Mouse (Mus musculus) spleen, postnatal 14 days (tissue): ENCODE results near the gene Sgca.

Experiments used
- DNase-seq, 2 experiments: peaks; one replicate each; pipeline ENCODE4 v3.0.0; 2021 to 2022; ENCODE audit warnings: low spot score in 2 of 2

The Sgca gene

DNA sequence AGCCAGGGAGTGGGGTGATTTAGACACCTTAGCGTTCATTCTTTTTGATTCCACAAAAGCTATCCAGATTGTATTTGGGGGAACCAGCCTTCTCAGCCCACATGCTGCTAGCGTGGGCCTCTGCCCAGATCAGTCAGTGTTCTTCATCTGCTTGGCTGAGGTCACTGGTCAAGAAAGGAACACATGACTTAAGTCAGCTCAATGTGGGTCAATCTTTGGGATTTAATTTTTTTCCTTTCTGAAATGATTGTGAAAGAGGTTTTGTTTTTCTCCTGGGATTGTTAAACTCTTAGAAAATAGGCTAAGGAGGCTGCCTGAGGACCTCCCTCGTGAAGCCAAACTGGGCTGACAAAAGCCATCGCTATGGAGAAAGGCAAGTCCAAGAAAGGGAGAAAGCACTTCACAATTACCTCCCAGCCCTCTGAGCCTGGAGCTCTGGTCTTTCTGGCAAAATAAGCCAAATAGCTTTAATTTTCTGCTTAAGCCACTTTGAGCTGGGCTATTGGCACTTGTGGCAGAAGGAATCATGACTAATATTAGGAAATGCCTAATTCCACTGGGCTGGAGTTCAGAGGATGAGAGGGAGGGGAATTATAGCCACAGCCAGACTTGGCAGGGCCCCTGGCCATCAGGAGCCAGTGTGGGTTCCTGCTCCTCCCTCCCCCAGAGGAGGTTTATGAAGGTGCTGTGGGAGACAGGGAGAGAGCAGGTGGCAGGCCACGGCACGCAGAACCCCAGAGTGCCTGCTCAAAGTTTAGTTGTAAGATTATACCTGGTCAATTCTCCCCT lies 62.6 kb downstream of the Sgca start:
- no peak for DNase-seq
